ENCODE assay signal across 8 mouse cellular contexts in genomic region chrX:169332264-169332663, GRCm38 (mm10). TPM values are rescaled to one million over a fixed set of nuclear protein-coding genes. Genes with fewer than 3 reads are reported as not detected.
DNase-seq lines count a peak whose midpoint lies in the region; ATAC-seq lines count a peak whose summit lies in the region.

No protein-coding gene starts in this region.

- DNase-seq in cerebellum, adult 18-20 months = peak; percentile 7 to 8
- DNase-seq in cerebellum, adult 11-12 months = no peak
- DNase-seq in left cerebral cortex, adult 18-20 months (ENCODE audit: low spot score in 2 of 2) = peak; percentile 54 to 55
- no peak for DNase-seq in left cerebral cortex, adult 8-10 months (ENCODE audit: low spot score in 2 of 2)
- DNase-seq in adrenal gland, postnatal 36 days = peak; percentile 42 to 43
- peak; percentile 35 for DNase-seq in kidney, postnatal 14 days
- DNase-seq in lung, postnatal 10 days = peak; percentile 59

- no peak for ATAC-seq in erythroid progenitor cell, adult 5-6 weeks (replicated peaks; ENCODE audit: low FRiP score, poor library complexity, severe bottlenecking)

RNA-seq across cellular contexts. Expression of gene Hccs, which starts 12.1 kb away (rescaled TPM):
- 10 to 100 TPM; 21.5 to 23.3 TPM for total RNA-seq in left cerebral cortex, adult 18-20 months (2021)
- total RNA-seq in left cerebral cortex, adult 8-10 months (2022) = 10 to 100 TPM; 21.1 to 24.9 (median 23.1) TPM
- 10 to 100 TPM; 26.2 to 27.8 TPM for total RNA-seq in adrenal gland, postnatal 36 days (2021)
- 7.2 and 12.2 TPM in 2 replicates for total RNA-seq in erythroid progenitor cell, adult 5-6 weeks (2015; ENCODE audit: low replicate concordance)
- 7.7 and 9.8 TPM in 2 replicates for total RNA-seq in erythroid progenitor cell, adult 5-6 weeks (2017; ENCODE audit: low replicate concordance)

Comparison
In these comparisons a context has a peak if more than half of its experiments do, and no peak if none do; other contexts are left out.
1. DNase-seq: peak in cerebellum, adult 18-20 months (2 of 2), left cerebral cortex, adult 18-20 months (2 of 2), adrenal gland, postnatal 36 days (2 of 2), kidney, postnatal 14 days (single experiment) and lung, postnatal 10 days (single experiment); none in cerebellum, adult 11-12 months (single experiment) and left cerebral cortex, adult 8-10 months (0 of 2).